Mouse (Mus musculus) bone marrow, adult 2 months (tissue): ENCODE results near the gene Tmem176a.

Experiments used
- CTCF ChIP-seq: fragments of 200-500 bp; IDR thresholded peaks from 2 replicates; pipeline ENCODE4 v1.5.1; 2011; ENCODE audit warnings: low read length, control low read depth; ENCODE audit not compliant: control insufficient read depth, insufficient read depth
- POLR2A ChIP-seq: fragments of 200-500 bp; IDR thresholded peaks from 2 replicates; pipeline ENCODE4 v1.6.1; 2011; ENCODE audit warnings: low read depth, mild to moderate bottlenecking, control low read depth, low read length, borderline replicate concordance; ENCODE audit not compliant: control insufficient read depth

DNA sequence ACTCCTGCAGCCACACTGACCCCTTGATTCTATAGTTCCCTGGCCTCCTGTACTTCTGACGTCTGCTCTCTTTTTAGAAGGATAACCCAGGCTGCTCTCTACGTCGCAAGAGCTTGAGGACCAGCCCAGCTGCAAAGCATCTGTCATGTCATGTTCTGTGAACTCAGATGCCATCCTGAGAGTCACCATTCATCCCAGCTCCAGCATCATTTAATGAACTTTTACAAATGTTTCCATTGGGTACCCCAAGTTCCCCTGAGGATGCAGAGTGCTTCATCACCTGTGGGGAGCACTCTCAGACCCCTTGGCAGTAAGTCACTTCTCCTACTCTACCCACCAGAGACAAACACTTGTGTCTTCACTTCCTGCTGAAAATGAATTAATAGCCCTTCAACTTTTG, 23.5 kb downstream of the Tmem176a start:
- TF ChIP-seq POLR2A (no peak), CTCF (no peak)
